Mouse (Mus musculus) frontal cortex, adult 2 months (tissue): ENCODE data around the gene Uchl4. TPM values are rescaled to one million over a fixed set of nuclear protein-coding genes. Genes with fewer than 3 reads are reported as not detected.
A peak's percentile ranks its signal among the peaks of the same experiment; 100 is the strongest.
"Not testable (repeated sequence)": the region's sequence is repeated elsewhere in the genome, so short reads cannot be mapped to it uniquely, and the experiment has no call there.

ENCODE experiments used
- DNase-seq, 2 experiments: peaks; one replicate each; pipeline ENCODE4 v3.0.0; 2022; ENCODE audit warnings: low spot score in 1 of 2; ENCODE audit errors: extremely low spot score in 1 of 2
- polyA plus RNA-seq: library from polyadenylated mRNA; depleted of rRNA; stranded (reverse); fragments of >200 nt; gene quantifications from 2 replicates; pipeline ENCODE4 v1.2.3, GENCODE M21; 2012; rRNA removed

Gene Uchl4
- 0.22 and 0.29 TPM in 2 replicates for polyA plus RNA-seq

GRCm38 (mm10) chr9:64234768-64235435, at the start of gene Uchl4:
Gene Uchl4 (plus strand): TSS chr9:64235201.
- no peak for DNase-seq

GRCm38 (mm10) chr9:64193879-64194278, 41.1 kb upstream of the Uchl4 start:
- DNase-seq = no peak

GRCm38 (mm10) chr9:64195554-64195953, 39.4 kb upstream of the Uchl4 start:
- peak; percentile 77 to 83 for DNase-seq

GRCm38 (mm10) chr9:64197524-64197923, 37.5 kb upstream of the Uchl4 start:
- no peak for DNase-seq

GRCm38 (mm10) chr9:64198068-64198762, 36.8 kb upstream of the Uchl4 start:
- DNase-seq = no peak

DNA sequence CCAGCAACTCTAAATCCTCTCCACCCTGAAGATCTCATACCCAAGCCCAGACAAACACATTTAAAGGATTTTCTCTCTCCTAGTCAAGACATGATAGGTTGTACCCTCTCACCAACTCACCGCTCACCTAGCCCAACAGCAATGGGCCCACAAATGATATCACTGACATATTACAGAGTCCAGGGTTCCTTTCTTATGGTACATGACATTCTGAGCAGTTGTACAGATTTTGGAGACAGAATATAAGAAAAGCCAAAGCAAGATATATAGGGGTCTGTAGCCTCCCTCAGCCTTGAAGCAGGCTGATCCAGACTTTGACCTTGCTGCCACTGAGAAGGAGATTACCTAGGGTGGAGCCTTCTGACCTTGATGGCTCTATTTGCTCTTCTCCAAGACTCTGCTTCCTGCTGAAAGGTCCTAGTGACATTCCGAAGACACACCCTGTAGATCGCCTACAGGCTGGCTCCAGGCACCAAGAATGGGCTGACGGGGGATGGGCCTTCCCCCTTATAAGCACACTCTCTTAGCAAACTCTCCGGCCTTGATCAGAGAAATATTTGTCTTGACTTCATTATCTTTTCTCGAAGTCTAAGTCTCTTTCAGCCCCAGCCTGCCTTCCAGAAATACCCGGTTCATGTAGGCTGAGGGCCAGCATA, 36.1 kb upstream of the Uchl4 start:
- DNase-seq = not testable (repeated sequence)

- DNase-seq = no peak
These were observed 35.1 kb upstream of the Uchl4 start for GRCm38 (mm10) chr9:64199897-64200296.

- no peak for DNase-seq
These were observed 32.7 kb upstream of the Uchl4 start for GRCm38 (mm10) chr9:64202331-64202730.

- no peak for DNase-seq
These were observed 32.1 kb upstream of the Uchl4 start for GRCm38 (mm10) chr9:64202866-64203265.

DNA sequence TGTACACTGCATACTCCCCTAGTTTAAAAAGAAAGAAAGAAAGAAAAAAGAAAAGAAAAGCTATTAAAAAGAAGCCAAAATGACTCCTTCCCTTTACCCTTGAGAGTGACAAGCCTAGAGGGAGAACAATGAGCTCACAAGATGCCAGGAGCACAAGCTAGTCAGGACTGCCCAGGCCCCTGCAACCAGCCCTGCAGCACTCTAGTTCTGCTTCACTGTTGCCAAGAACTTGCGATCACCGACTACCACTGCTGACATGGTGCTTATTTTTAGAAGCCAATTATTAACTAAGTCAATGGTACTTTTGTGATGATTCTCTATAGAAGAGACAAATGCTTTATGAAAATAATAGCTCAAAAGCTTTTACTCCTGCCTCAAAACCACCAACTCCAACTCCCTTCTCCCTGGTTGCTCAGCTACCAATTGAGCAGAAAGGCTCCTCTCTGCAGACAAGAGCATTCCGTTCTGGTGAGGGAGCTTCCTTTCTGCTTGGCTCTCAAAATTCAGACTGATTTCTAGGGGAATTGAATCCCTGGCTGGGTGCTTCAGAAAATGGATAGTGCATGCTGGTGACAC, 27.4 kb upstream of the Uchl4 start:
- DNase-seq = peak in 1 of 2 experiments; percentile 31

- no peak for DNase-seq
These were observed 20.5 kb upstream of the Uchl4 start for GRCm38 (mm10) chr9:64214452-64214851.

- no peak for DNase-seq
These were observed 18.9 kb upstream of the Uchl4 start for GRCm38 (mm10) chr9:64216090-64216489.

DNA sequence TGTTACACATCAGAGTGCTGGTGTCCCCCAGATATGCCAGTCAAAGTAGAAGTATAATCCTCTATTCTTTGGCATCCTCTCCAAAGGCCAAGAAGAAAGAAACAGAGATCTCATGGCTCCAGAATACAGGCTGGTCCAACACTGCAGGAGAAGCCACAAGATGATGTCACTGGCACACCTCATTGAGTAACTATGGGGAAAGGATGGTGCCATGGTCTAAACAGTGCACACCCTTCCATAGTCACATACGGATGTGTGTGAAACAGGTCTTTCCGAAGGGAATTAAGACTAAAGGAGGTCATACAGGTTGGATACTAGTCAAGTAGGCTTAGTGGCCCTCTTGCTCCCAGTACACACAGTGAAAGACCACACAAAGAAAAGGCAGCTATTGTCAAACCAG, 18.4 kb upstream of the Uchl4 start:
- DNase-seq = no peak

GRCm38 (mm10) chr9:64217887-64218286, 17.1 kb upstream of the Uchl4 start:
- DNase-seq = no peak

DNA sequence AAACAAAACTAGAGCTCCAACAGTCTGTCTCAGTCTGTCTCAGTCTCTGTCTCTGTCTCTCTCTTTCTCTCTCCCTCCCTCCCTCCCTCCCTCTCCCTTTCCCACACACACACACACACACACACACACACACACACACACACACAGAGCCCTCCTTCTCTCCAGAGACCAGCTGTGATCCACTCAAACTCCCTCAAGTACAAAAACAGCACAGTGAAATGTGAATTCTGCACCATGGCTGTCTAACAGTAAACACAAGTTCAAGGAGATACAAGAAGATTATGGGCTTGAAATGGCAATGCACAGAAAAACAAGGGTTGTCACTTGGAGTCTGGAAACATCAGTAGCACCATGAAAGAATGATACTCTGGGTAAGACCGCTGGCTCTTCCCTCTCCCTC, 15.7 kb upstream of the Uchl4 start:
- peak in 1 of 2 experiments; percentile 25 for DNase-seq

DNA sequence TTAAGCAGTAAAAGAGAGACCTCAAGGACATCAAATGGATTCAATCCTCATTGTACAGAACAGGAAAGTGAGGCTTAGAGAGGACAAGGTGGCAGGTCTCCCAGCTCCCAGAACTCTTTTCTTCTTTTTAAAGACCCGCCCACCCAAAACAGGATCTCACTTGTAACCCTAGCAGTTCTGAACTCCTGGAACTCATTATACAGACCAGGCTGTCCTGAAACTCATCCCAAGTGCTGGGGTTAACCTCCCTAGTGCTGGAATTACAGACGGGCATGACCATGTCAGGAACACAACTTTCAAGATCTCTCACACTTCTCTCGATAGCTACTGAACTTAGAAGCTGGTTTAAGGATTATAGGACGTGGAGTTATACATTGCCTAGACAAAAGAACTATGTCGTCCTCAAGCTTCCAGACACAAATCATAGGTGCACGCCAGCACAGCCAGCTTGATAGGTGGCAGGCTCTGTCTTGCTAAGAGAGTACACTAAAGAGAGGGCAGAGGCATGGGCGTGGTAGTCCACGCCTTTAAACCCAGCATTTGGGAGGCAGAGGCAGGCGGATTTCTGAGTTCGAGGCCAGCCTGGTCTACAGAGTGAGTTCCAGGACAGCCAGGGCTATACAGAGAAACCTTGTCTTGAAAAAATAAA, 15.1 kb upstream of the Uchl4 start:
- DNase-seq = no peak

GRCm38 (mm10) chr9:64220603-64221002, 14.4 kb upstream of the Uchl4 start:
- no peak for DNase-seq

GRCm38 (mm10) chr9:64221480-64221879, 13.5 kb upstream of the Uchl4 start:
- peak in 1 of 2 experiments; percentile 59 for DNase-seq

- no peak for DNase-seq
These were observed 12.9 kb upstream of the Uchl4 start for GRCm38 (mm10) chr9:64222098-64222497.

DNA sequence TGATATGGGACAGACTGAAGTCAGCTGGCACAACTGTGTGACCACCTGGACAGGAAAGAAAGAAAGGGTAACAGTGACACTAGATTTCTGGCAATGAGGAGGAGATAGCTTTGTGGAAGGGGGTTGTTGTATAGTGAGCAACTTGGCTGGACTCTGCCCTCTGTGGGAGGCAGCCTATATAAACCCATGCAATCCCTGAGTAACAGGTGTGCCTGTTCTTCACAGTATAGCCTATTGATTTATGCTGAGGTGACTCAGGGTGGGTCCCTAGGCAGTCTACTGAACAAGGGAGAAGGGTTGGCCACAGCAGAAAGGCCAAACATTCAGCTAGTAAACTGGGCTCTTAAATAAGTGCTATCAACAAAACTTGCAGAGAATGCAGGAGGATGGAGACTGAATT, 9.2 kb upstream of the Uchl4 start:
- no peak for DNase-seq

GRCm38 (mm10) chr9:64227736-64228135, 7.3 kb upstream of the Uchl4 start:
- no peak for DNase-seq
